Mouse (Mus musculus) kidney, postnatal 36 days (tissue): ENCODE data around the gene Cd82.
A peak's percentile ranks its signal among the peaks of the same experiment; 100 is the strongest.

ENCODE experiments used
- DNase-seq, 2 experiments: peaks; one replicate each; pipeline ENCODE4 v3.0.0; 2021 to 2022; ENCODE audit warnings: mixed read lengths in 2 of 2

Gene Cd82

DNA sequence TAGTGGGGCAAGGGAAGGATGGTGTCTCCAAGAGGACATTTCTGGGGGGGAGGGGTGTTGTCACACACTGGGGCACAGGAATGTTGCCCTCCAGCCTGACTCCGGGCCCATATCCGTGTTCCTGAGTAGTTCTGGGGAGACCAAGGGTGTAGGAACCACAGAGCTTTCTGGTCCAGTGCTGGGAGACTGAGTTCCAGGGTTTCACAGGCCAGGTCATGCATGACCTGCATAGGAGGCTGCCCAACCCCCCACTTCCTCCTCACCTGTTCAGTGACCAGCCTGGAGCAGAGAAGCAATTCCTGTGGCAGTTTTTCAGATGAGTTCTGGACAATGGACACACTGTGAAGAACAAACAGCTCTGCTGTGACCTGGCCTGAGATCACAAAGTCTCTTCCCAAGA is 19.8 kb downstream of the Cd82 start:
- DNase-seq: peak; percentile 84 to 87

DNA sequence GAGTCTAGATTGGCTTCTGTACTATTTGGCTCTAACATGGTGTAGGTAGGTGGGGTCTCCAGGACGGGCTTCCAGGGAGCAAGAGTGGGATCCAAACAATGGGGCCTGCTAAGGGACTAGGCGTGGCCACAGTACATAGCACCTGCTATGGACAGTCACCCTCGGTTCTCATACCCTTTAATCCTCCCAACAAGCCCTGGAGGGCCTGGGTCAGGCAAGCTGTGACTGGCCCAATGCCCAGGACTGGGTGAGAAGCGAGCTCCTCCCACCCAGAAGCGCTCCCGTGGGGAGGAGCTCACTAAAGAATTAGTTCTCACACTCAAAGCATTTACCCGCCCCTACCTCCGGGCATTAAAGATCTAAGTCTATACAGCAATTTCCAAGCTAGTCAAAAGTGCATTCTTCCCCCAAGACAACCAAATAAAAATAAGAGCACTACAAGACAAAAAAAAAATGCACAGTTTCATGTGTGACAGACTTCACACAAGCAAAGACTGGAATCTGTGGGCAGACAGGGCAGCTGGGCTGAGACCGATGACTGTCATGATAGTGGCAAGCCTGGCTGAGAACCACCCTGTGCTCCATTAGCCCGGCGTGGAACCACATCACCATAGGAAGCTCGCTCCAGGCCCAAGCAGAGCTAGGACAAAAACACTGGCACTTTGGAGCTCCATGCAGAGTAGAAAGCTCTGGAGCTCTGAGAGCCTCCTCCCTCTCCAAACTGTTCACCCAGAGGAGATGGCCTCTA is 23.0 kb downstream of the Cd82 start:
- DNase-seq: peak; percentile 79 to 86

DNA sequence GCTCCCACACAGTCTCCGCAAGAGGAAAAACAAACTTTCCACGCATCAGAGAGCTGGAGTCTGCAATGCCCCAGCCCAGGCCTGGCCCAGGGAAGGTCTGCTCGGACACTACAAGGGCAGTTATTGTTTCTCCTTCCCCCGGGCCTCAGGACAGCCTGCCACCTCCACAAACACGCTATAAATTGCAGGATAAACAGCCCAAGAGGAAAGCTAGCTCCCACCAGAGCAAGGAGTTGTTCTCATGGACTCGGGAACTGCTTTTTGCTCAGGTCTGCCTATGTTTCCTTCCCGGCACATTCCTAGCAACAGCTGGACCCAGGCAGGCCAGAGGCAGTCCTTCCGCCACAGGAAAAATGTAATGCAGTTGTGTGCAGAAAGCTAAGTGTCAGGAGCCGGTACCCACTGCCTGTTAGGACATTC is 23.6 kb downstream of the Cd82 start:
- peak; percentile 69 to 75 for DNase-seq

DNA sequence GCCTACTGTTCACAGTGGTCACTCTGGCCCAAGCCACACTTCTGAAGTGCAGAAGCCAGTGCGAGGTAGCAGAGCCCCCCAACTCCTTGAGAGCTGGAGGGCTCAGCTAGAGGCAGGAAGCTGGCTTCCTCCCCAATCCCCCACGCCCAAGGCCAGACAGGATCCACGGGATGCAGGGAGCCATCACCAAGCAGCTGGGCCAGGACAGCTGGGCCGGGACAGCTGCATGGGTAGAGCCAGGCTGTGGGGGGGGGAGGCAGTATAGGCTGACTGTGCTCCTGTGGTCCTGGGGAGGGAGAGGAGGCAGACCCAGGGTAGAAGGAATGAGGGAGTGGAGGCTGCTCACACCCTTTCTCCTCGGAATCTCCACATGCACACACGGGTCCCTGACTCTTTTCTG is 24.6 kb downstream of the Cd82 start:
- no peak for DNase-seq

DNA sequence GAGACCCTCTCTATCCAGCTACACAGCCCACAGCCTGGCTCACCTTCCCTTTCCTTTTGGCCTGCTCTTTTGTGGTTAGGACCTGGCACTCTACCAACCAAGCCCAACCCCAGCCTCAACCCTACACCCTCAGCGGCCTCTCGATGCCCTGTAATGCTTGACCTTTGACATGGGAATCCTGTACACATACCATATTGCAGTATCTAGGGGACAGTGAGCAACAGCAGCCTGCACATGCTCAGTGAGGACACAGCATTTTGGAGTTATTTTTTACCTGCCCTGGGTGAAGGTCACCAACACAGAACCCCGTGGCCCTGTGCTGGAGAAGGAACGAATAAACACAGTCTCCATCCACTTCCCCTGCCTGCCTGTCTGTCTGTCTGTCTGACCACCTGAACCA is 27.4 kb downstream of the Cd82 start:
- DNase-seq: no peak

DNA sequence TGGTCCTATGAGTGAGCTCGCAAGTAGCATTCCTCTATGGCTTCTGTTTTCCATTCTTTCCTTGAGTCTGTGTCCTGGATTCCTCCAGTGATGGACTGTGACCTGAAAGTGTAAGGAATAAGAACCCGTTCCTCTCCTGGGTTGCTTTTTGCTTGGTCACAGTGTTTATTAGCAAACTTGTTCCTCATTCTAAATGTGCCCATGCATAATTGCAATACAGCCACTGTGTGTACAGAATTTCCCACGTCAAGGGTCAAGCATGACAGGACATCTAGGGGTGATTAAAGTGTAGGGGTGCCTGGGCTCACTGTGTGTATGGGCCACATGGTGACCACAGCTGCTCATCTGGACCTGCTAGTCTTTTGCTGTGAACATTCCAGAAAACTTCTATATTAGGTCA is 28.0 kb downstream of the Cd82 start:
- no peak for DNase-seq

DNA sequence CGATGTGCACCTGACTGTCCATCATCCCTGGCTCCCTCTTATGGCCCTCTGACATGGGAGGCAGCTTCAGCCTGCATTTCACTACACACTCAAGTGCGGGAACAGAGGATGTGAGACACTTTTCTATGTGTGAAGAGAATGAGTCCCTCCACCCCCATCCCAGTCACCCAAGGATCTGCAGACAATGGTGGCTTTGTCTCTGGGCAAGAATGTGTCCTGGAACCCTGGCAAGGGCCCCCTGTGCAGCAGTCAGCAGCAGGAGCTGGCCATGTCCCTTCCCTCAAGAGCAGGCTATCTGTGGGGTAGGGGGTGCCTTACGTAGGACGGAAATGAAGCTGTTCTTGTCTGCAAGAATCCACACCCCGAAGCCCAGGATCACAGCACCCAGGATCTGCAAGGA is 29.4 kb downstream of the Cd82 start:
- no peak for DNase-seq

DNA sequence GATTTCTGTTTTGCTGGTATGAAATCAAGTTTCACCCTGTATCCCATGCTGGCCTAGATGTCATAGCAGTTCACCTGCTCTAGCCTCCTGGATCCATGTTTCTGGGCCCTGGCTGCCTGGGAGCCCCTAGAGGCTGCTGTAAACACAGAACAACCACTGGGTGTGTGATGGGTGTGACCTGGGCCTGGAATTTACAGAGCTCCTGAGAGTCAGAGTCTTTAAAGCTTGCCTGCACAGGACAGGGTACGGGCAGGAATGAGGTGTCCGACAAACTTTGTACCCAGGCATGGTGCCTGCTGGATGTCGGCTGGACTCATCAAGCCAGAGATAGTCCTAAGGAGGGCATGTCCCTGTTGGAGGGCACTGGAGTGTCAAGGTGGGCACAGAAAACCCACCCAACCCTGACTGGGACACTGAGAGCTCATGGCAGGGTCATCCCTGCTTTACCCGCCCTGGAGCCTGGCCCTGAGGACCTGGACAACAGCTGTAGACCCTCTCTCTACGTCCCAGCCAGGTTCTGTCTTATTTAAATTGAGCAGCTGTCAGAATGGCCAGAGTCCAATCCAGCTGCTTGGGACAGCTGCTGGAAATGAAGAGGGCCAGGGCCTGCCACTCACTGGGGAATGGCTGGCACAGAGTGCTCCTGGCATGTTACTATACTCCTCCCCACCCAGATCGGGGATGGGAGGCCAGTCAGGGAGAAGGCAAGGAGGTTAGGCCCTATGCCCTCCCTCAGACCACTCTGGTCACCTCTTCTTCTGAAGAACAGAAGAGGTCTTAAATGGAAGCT is 30.1 kb downstream of the Cd82 start:
- DNase-seq: peak in 1 of 2 experiments; percentile 63

DNA sequence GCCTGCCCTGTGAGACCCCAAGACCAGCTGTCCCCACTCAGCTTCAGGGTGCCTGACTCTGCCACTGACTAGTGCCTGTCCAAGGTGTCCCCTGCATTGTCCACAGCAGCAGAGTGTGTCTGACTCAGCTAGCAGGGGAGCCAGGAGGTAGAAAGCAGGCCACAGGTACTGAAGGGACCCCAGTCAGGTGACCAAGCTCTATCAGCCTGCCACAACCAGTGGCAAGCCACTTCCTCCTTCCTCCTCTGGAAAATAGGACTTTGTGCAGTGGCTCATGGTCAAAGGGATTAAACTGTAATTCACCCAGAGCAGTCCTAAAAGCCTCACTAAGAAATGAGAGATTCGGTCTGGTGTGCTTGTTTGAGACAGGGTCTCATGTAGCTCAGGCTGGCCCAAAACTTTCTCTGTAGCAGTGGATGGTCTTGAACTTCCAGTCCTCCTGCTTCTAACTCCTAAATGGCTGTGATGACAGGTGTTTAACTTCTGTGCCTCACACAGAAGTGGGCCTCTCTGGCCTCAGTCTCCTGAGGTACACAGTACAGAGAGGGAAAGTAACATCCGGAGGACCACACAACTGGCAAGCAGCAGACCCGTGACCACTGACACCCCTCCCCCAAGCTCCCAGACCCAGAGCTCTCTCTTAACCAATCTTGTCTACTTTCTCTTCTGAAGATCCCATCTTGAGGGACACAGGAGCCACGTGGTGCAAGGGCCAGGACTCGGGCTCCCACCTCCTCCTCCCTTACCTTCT is 31.2 kb downstream of the Cd82 start:
- no peak for DNase-seq

DNA sequence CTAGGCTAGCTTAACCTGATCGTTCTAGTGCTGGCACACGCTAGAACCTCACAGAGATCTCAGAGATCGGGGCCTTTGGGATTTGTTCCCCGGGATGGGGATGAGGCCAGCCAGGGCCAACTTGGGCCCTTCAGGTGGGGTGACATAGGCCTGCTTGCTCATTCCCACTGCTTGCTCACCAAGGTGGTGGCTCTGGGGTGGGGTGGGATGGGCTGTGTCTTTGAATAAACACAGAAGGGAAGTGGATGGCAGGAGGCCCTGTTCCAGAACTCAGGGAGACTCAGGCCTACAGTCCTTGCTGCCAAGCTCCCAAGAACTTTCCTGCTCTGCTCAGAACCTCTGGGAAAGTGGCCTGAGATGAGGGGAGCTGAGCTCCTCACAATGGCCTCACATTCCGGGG is 31.9 kb downstream of the Cd82 start:
- no peak for DNase-seq

DNA sequence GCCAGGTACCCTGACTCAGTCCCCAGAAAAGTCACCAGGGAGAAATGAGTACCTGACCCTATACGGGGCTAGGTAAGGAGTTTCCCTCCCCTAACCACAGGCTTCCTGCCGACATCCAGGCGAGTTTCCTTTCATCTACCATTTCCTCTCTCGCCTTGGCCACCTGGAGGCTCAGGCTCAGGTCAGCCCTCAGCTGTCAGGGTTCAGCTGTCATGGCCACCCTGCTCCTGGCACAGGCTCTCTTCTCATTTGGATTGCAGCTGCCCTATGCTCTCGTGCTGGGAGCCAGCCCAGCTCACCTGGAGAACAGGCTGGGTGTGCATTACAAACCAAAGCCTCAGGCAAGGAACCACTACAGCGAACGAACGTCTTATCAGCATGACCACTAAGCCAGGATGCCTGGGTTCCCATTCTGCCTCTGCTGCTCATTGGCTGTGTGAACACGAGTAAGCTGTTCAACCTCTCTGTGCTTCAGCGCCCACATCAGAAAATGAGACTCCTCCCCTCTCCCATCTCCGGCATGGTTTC is 34.9 kb downstream of the Cd82 start:
- peak in 1 of 2 experiments; percentile 51 for DNase-seq

DNA sequence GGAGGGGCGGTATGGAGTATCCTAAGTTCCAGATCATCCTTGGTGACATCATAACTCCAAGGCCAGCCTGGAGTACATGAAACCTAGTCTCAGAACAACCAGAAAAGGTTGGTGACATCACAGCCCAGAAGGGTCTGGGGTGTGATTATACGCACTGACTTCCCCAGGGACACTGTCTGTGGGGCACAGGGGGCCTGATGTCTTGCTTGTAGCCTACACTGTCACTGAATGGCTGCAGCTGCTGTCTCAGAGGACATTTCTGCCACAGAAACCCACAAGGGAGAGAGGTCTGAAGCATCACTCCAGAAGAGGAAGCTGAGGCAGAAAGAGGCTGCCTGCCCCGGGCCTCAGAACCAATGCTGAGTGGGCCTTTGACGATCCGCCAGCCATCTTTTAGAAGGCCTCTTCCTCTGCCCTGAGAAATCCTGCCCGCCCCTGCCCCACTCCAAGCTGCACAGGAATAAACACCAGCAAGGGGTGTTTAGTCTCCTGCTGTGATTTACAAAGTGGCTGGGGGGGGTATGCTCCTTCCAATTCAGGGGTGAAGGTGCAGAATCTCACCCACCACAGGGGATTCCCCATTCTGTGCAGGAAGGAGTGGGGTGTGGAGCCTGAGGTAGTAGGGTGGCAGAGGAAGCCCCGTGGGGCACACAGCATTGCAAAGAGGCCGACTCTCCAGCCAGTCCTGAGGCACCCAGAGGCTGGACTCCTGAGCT is 35.8 kb downstream of the Cd82 start:
- DNase-seq: no peak

DNA sequence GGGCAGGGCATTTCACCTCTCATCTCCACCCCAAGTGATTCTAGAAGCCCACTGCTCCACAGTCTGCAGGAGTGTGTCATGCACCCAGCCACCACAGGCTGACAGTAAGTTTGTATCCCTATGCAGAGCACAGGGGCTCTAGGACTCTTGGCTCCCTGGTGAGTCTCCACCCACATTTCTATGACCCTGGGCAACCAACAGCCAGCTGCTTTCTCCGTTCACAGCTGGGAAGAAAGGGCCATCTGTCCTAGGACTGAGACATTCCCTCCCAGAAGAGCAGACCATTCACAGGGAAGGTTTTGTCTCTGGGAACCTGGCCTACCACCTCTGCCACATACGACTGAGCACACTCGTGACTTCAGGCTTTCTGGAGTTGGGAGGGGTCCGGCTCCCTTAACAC is 37.1 kb downstream of the Cd82 start:
- DNase-seq: no peak

DNA sequence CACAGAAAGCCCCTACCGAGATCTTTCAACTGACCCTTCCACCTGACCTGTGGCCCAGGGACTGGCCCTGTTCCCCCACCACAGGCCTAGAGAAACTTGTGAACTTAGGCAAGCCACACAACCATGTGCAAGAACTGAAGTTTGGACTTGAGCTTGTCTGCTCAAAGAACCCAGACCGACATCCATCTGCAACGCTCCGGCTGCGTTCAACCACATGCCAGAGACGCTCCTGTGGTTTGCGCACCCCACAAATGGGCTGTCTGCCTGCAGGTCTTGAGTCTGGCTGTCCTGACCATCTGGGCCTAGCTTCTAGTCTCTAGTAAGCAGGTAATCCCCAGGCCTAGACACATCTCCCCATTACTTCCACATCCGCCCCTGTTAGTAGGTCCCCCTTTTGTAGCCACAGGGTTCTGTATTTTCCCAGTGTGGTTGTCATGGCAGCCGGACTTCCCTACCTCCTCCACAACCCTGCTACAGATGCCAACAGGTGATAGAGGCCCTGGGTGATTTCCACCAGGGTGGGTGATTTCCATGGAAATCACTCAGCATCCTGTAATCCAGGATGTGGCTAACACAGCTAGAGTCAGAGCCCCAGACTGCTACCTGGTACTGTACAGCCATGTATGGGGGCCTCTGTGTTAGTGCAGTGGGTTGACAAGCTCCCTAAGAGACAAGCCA is 38.5 kb downstream of the Cd82 start:
- DNase-seq: peak in 1 of 2 experiments; percentile 2

DNA sequence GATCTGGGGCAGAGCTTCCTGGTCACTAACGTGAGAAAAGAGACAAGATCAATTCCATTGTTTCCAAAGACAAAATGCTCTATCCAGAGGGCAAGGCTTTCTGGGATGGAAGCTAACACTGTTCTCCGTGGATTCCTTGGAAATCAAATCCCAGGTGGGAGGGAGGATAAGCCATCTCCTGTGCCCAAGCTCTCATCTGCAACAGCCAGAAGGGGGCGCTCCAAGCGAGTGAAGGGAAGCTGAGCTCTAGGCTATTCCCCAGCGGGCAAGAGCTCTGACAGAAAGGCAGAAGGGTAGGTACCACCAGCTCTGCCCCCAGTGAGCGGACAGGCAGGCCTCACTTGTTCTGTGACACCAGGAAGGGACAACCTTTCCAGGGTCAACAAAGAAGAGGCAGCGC is 41.6 kb downstream of the Cd82 start:
- DNase-seq: peak; percentile 78 to 95

DNA sequence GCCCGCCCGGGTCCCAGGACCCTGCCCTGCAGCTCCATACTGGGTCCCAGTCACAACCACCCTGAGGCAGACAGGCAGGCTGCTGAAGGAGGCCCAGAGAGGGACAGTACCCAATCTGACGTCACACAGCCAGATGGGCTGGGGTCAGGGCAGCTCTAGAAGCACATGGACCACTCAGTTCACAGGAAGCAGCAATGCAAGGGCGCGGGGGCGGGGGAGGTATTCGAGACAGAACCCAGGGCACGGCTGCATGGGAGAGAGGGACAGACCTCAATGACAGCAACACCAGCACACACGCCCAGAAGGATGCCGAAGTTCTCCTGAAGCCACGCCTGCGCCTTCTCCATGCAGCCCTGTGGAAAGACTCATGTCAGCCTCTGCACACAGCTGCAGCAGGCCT is 43.0 kb downstream of the Cd82 start:
- no peak for DNase-seq

DNA sequence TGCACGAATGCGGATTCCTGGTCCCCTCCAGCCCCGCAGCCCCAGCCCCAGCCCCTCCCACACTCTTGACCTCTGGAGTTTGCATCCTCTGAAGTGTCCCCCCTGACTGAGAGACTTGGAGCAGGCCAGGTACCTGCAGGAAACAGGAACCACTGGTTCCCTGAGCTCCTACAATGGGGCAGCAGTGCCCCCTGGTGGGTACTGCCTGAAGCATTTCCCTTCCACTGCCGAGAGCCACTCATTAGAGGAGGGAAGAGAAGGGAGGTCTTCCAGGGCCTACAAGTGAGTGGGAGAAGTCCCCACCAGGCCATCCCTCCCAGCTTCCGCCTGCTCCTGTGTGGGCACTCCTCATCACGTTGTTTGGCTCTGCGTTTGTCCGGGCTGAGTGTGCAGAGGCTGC is 44.5 kb downstream of the Cd82 start:
- peak; percentile 65 to 92 for DNase-seq

DNA sequence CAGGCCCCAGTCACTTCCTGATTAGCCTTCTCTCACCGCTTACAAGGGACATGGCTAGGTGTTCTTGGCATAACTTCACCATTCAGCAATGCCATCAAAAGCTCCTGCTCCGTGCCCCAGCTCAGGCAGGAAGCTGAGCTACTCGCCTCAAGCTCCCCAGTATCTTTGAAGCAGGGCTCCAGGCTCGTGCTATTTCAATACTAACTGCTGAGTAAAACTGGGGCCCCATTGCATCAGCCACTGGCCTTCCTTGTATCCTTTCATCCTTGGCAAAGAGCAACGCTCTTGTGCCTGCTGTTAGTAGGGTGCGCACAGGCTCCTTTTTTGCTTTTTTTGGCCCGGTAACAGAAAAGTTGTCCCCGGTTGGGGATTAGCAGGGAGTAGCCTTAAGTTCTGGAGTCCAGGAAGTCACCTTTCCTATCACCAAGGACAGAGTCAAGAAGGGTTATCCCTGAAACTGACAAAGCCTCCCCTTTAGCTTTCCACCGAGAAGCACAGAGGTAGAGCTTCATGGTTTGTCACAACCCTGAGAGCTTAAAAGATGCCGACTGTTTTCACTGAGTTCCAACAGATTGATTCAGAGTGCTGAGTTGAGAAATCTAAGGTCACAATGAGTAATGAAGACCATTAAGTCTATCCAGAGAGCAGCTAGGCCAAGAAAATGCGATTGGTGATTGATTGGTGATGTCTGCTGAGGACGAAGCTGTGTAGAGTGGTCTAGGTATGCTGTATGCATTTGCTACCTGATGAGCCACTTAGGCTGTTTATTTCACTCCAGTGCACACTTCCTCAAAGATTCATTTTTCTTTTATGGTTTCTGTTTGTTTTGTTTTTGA is 45.8 kb downstream of the Cd82 start:
- DNase-seq: no peak

DNA sequence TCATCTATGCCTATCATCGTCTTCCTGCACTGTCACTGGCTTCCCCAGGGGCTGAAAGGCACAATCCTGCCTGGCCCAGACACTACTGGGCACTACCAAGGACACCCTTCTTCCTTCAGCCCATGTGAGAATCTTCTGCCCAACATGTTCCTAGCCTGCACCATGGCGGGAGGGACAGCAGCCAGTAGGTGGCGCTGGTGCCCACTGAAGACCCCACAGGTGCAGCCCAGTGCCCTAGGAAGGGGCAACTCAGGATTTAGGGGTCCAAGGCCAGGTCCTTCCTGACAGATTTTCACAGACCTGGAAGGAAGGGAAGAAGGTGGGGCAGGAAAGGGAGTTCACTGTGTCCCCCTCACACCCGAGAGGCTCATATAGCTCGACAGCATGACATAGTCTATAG is 47.7 kb downstream of the Cd82 start:
- peak; percentile 42 to 78 for DNase-seq

DNA sequence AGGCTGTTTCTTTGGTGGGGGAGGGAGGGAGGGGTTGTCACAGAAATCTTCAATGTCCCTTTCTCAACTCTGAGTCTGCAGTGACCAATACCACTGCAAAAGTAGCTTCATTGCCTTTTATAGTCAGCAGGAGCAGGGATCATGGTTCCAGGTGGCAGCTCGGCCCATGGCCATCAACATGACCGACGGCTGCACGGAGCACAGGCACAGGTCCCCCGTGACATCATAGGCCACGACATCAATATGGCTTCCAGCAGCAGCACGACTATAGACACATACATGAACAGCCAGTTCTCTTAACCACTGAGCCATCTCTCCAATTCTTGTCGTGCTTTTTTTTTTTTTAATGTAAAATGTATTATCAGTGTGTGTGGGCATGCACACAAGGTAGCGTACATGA is 48.8 kb downstream of the Cd82 start:
- no peak for DNase-seq

DNA sequence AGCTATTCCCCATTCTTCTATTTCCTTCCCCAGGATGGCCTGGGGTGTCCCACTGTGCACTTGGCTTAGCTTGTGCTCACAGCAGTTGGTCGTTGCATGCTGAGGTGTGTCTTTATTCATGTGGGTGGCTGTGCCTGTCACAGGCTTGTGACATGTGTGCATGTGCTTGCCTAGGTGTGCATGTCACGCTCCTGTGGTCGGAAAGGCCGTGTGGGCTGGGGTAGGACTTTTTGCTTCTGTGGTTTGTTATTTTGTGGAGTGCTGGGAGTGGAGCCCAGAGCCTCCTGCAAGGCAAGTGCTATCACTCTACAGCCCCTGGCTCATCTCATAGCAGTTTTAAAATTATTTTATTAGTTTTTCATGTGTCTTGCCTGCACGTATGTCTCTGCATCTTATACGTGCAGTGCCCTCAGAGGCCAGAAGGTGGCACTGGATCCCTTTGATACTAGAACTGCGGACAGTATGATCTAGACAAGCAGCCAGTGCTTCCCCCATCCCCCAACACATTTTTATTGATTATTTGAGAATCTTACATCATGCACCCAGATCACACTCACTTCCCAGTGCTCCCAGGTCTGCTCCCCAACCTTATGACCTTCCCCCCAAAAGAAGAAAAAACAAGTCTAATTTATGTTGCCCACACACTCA is 49.4 kb downstream of the Cd82 start:
- peak; percentile 65 to 87 for DNase-seq
